ENCODE assay signal across 24 mouse cellular contexts in the genomic region with DNA sequence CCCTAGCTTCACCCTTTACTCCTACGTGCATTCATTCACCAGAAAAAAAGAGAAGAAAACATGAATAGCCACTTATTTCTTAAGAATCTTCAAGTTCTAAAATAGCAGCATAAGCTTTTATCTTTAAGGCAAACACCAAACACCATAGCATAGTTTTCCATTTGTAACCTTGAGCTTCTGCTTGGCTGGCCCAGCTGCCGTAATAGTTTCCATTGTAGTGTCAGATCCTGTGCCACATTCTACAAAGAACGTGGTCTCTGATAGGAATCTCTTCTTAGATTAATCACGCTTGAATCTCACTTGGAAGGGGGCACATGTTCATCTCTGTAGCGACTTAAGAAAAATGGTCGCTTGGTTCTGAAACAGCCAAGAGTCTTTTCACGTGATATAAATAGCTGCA. TPM values are rescaled to one million over a fixed set of nuclear protein-coding genes. Genes with fewer than 3 reads are reported as not detected.
DNase-seq lines count a peak whose midpoint lies in the region; ATAC-seq and TF ChIP-seq lines count a peak whose summit lies in the region.
"Had no signal": no experiment of that assay in that cellular context is flagged by ENCODE, and none has a peak within 500 bp of the region (broad histone marks: within the 10 kb centered on the region; RNA-seq: fewer than 3 reads in every experiment).

No protein-coding gene starts in this region.

- H3K27ac ChIP-seq in CH12.LX (ENCODE audit: insufficient read depth, low read depth), result peak overlapping the region; percentile 63; the same call in 1 of the 2 replicates
- H3K27ac ChIP-seq: embryonic facial prominence, embryonic 10.5 days; forebrain, embryonic 10.5 days; gastrocnemius, adult 2 months; hindbrain, embryonic 10.5 days; hindbrain, embryonic 14.5 days had no signal

- TF ChIP-seq RAD21 in CH12.LX (IDR thresholded peaks at IDR 0.05; ENCODE audit: low read depth, low read length), result no peak

- peaks cover 1 to 12% of the 10 kb centered on the region in 2 experiments for H3K36me3 ChIP-seq in CH12.LX (replicated peaks in 1 of 2; ENCODE audit: control insufficient read depth in 1 of 2, insufficient read depth in 1 of 2, low read length in 1 of 2)
- H3K36me3 ChIP-seq: forebrain, embryonic 10.5 days had no signal

- H3K9me3 ChIP-seq in CH12.LX (replicated peaks; ENCODE audit: low read length), result no peaks in the 10 kb centered on the region
- H3K9me3 ChIP-seq: embryonic facial prominence, embryonic 10.5 days; forebrain, embryonic 10.5 days; heart, embryonic 12.5 days; hindbrain, embryonic 10.5 days had no signal

- no peak overlapping the region for H3K9ac ChIP-seq in CH12.LX (ENCODE audit: insufficient read depth, low read depth)
- H3K9ac ChIP-seq: heart, embryonic 12.5 days; hindbrain, embryonic 14.5 days had no signal

- no peak for TF ChIP-seq CTCF in CH12.LX (conservative IDR thresholded peaks at IDR 0.05 in 1 of 2, IDR thresholded peaks at IDR 0.05 in 1 of 2; ENCODE audit: low read depth in 2 of 2, low read length in 2 of 2)

- dilution Hi-C loops in CH12.LX (cut with MboI; ENCODE audit: extremely low pct_ligation_motif_present, extremely low pct_unique_long_range_greater_than_20kb, low sequenced_read_pairs), result no loop called here

- in situ Hi-C loops in CH12.LX (cut with MboI; ENCODE audit: low pct_ligation_motif_present, low pct_unique_long_range_greater_than_20kb, low sequenced_read_pairs), result no loop called here

- peak; percentile 87 for ATAC-seq in inflammation-experienced regulatory T-cells, adult 6 months
- ATAC-seq: forebrain, embryonic 14.5 days had no signal

- H3K27me3 ChIP-seq in CH12.LX (replicated peaks), result no peaks in the 10 kb centered on the region
- H3K27me3 ChIP-seq: heart, embryonic 12.5 days had no signal

- H3K4me2 ChIP-seq in CH12.LX (ENCODE audit: insufficient read depth, low read depth, poor library complexity, severe bottlenecking), result no peak overlapping the region
- H3K4me2 ChIP-seq: heart, embryonic 12.5 days; hindbrain, embryonic 14.5 days had no signal

- TF ChIP-seq POLR2A in CH12.LX (IDR thresholded peaks at IDR 0.05; ENCODE audit: low read depth, low read length), result no peak

- peak; percentile 61 for DNase-seq in thymus, postnatal 0 days (ENCODE audit: low spot score)
- DNase-seq in thymus, postnatal 10 days (ENCODE audit: low spot score in 2 of 2), result no peak
- DNase-seq in CH12.LX (ENCODE audit: extremely low read depth), result peak; percentile 54
- DNase-seq in kidney, postnatal 14 days, result no peak
- no peak for DNase-seq in adrenal gland, adult 2 months
- no peak for DNase-seq in right cerebral cortex, adult 2 months (ENCODE audit: low spot score in 2 of 2)
- no peak for DNase-seq in left cerebral cortex, adult 9 months (ENCODE audit: low spot score in 2 of 2)
- DNase-seq: adrenal gland, postnatal 36 days; cerebellum, adult 2 months; cerebellum, postnatal 10 days; gastrocnemius, adult 2 months; gastrocnemius, postnatal 25 days had no signal

- no peaks in the 10 kb centered on the region for H3K79me2 ChIP-seq in CH12.LX (replicated peaks; ENCODE audit: control insufficient read depth, extremely low read depth, insufficient read depth, poor library complexity, severe bottlenecking)

- H3K4me1 ChIP-seq in CH12.LX (ENCODE audit: control insufficient read depth in 1 of 2, insufficient read depth in 2 of 2), result peaks cover 25 to 83% of the 10 kb centered on the region in 2 experiments

- H3K4me3 ChIP-seq in CH12.LX (replicated peaks in 1 of 3; ENCODE audit: low read depth in 2 of 3, low read length in 2 of 3, poor library complexity in 1 of 3), result no peak overlapping the region
- H3K4me3 ChIP-seq: embryonic facial prominence, embryonic 10.5 days; erythroblast, embryonic 14.5 days; forebrain, embryonic 10.5 days; gastrocnemius, adult 2 months; heart, embryonic 12.5 days; hindbrain, embryonic 10.5 days had no signal

- peak; percentile 80 for TF ChIP-seq EP300 in CH12.LX (IDR thresholded peaks at IDR 0.05; ENCODE audit: low read length)

TF ChIP-seq in CH12.LX, 34 proteins besides CTCF, POLR2A, EP300 and RAD21:
- 0 out of 2 replicates have a peak, but pooled peaks have one; percentile 24 for TF ChIP-seq MYC (IDR thresholded peaks at IDR 0.05; ENCODE audit: low read depth, low read length)
- 0 out of 2 replicates have a peak, but pooled peaks have one; percentile 25 for TF ChIP-seq MAFK (IDR thresholded peaks at IDR 0.05; ENCODE audit: insufficient replicate concordance, low read length)
- TF ChIP-seq JUN (IDR thresholded peaks at IDR 0.05; ENCODE audit: insufficient read depth, low read depth, low read length), result peak; percentile 63
- no peak for TF ChIP-seq POLR2AphosphoS2 (IDR thresholded peaks at IDR 0.05; ENCODE audit: low read depth, low read length)
- no peak for TF ChIP-seq E2F4 (IDR thresholded peaks at IDR 0.05; ENCODE audit: insufficient replicate concordance, low read depth, low read length)
- no peak for TF ChIP-seq ZMIZ1 (IDR thresholded peaks at IDR 0.05; ENCODE audit: low read depth, low read length)
- TF ChIP-seq BHLHE40 (IDR thresholded peaks at IDR 0.05; ENCODE audit: low read depth, low read length), result peak; percentile 69
- peak; percentile 74 for TF ChIP-seq JUND (conservative IDR thresholded peaks at IDR 0.05; ENCODE audit: low read depth, low read length)
- TF ChIP-seq MAX (IDR thresholded peaks at IDR 0.05; ENCODE audit: low read length), result peak; percentile 50; the same call in 1 of the 2 replicates
- no peak for TF ChIP-seq CHD1 (IDR thresholded peaks at IDR 0.05; ENCODE audit: low read depth, low read length)
- no peak for TF ChIP-seq HCFC1 (IDR thresholded peaks at IDR 0.05; ENCODE audit: low read depth, low read length)
- no peak for TF ChIP-seq TBP (conservative IDR thresholded peaks at IDR 0.05; ENCODE audit: low read depth, low read length)
- TF ChIP-seq IRF4 (IDR thresholded peaks at IDR 0.05; ENCODE audit: low read depth, low read length), result no peak
- TF ChIP-seq ZC3H11A (IDR thresholded peaks at IDR 0.05; ENCODE audit: low read depth, low read length), result no peak
- TF ChIP-seq ETS1 (conservative IDR thresholded peaks at IDR 0.05; ENCODE audit: low read depth, low read length), result peak; percentile 56
- TF ChIP-seq MEF2A (IDR thresholded peaks at IDR 0.05; ENCODE audit: borderline replicate concordance, low read depth, low read length), result peak; percentile 62; the same call in 1 of the 2 replicates

RNA-seq across cellular contexts. Expression of a gene that starts 50.7 kb away (rescaled TPM):
- 9.1 and 9.6 TPM in 2 replicates for polyA plus RNA-seq in thymus, postnatal 0 days (2015; fragmentation: Nextera tagmentation; extraction: Ambion mirVana)
- 8.2 and 10.4 TPM in 2 replicates for total RNA-seq in CH12.LX (2012; rRNA removed)
- 2.4 and 3.2 TPM in 2 replicates for total RNA-seq in CH12.LX (2014; rRNA removed)
- polyA plus RNA-seq in CH12.LX (2012; ENCODE audit: insufficient read length, low read depth), result 5.7 and 7.3 TPM in 2 replicates
- polyA plus RNA-seq in inflammation-experienced regulatory T-cells, adult 6 months (2017; shearing (Covaris generic)), result 10 to 100 TPM in 2 of 3 experiments, 1 to 10 TPM in 1; 9.9 to 14.3 (median 12.1) TPM
- 1 to 10 TPM; 5.3 to 7.7 TPM for total RNA-seq in adrenal gland, adult 2 months (2021)
- 6.2 and 7.1 TPM in 2 replicates for polyA plus RNA-seq in adrenal gland, adult 2 months (2012; rRNA removed)

RNA-seq across cellular contexts. Expression of a gene that starts 50.7 kb away (rescaled TPM):
- 34.7 and 35.0 TPM in 2 replicates for polyA plus RNA-seq in thymus, postnatal 0 days (2015; fragmentation: Nextera tagmentation; extraction: Ambion mirVana)
- total RNA-seq in CH12.LX (2012; rRNA removed) (33.9 and 40.7 TPM in 2 replicates), CH12.LX (2014; rRNA removed) (22.4 and 25.7 TPM in 2 replicates)
- 32.4 and 35.4 TPM in 2 replicates for polyA plus RNA-seq in CH12.LX (2012; ENCODE audit: insufficient read length, low read depth)
- polyA plus RNA-seq in inflammation-experienced regulatory T-cells, adult 6 months (2017; shearing (Covaris generic)), result 10 to 100 TPM; 30.2 to 38.0 (median 34.6) TPM
- 10 to 100 TPM; 30.9 to 34.1 TPM for total RNA-seq in adrenal gland, adult 2 months (2021)
- 30.8 and 42.0 TPM in 2 replicates for polyA plus RNA-seq in adrenal gland, adult 2 months (2012; rRNA removed)

RNA-seq across cellular contexts. Expression of a gene that starts 53.1 kb away (rescaled TPM):
- 20.7 and 21.9 TPM in 2 replicates for polyA plus RNA-seq in thymus, postnatal 0 days (2015; fragmentation: Nextera tagmentation; extraction: Ambion mirVana)
- total RNA-seq in CH12.LX (2012; rRNA removed) (0.08 TPM in 2 replicates), CH12.LX (2014; rRNA removed) (0.36 and 0.55 TPM in 2 replicates)
- polyA plus RNA-seq in CH12.LX (2012; ENCODE audit: insufficient read length, low read depth), result 0.65 and 0.74 TPM in 2 replicates
- polyA plus RNA-seq in inflammation-experienced regulatory T-cells, adult 6 months (2017; shearing (Covaris generic)), result 10 to 100 TPM; 16.1 to 24.9 (median 17.5) TPM
- not detected for total RNA-seq in adrenal gland, adult 2 months (2021)
- polyA plus RNA-seq in adrenal gland, adult 2 months (2012; rRNA removed), result not detected in 2 replicates
- total RNA-seq: adrenal gland, adult 18-20 months; adrenal gland, postnatal 36 days; gastrocnemius, adult 2 months; gastrocnemius, postnatal 25 days; granulocyte monocyte progenitor cell, adult 5-6 weeks; heart, adult 8-10 months; heart, postnatal 25 days had no signal
- polyA plus RNA-seq: cerebellum, adult 2 months; erythroblast, embryonic 14.5 days; forebrain, embryonic 10.5 days; forebrain, embryonic 14.5 days; heart, embryonic 12.5 days; hindbrain, embryonic 10.5 days; hindbrain, embryonic 14.5 days had no signal

Comparison
In these comparisons a context has a peak if more than half of its experiments do, and no peak if none do; other contexts are left out.
1. DNase-seq: peak in thymus, postnatal 0 days (single experiment) and CH12.LX (single experiment); none in thymus, postnatal 10 days (0 of 2), kidney, postnatal 14 days (single experiment), adrenal gland, adult 2 months (single experiment), right cerebral cortex, adult 2 months (0 of 2) and left cerebral cortex, adult 9 months (0 of 2).